Mouse (Mus musculus) midbrain, embryonic 15.5 days (tissue): ENCODE measurements around the gene Slc22a27. TPM values are rescaled to one million over a fixed set of nuclear protein-coding genes. Genes with fewer than 3 reads are reported as not detected.
"Not testable (repeated sequence)": the region's sequence is repeated elsewhere in the genome, so short reads cannot be mapped to it uniquely, and the experiment has no call there.

Source experiments
- ATAC-seq: fragments of 200-750 bp; cut with Nextera tagmentation; replicated peaks from 2 replicates; pipeline ENCODE4 v1.8.0; 2017; ENCODE audit warnings: moderate TSS enrichment
- H3K27ac ChIP-seq: fragments of 300-500 bp; sonication (generic); 2 replicates; pipeline ENCODE4 v1.5.1; 2015; ENCODE audit warnings: mild to moderate bottlenecking, inconsistent platforms
- H3K27me3 ChIP-seq: fragments of 300-500 bp; sonication (generic); replicated peaks from 2 replicates; pipeline ENCODE4 v1.6.1; 2015; ENCODE audit warnings: inconsistent platforms
- H3K36me3 ChIP-seq: fragments of 300-500 bp; sonication (generic); replicated peaks from 2 replicates; pipeline ENCODE4 v1.6.1; 2015; ENCODE audit warnings: inconsistent platforms
- H3K4me1 ChIP-seq: fragments of 300-500 bp; sonication (generic); 2 replicates; pipeline ENCODE4 v1.6.1; 2015; ENCODE audit warnings: inconsistent platforms
- H3K4me2 ChIP-seq: fragments of 300-500 bp; sonication (generic); 2 replicates; pipeline ENCODE4 v1.6.1; 2015; ENCODE audit warnings: inconsistent platforms, mild to moderate bottlenecking, moderate library complexity
- H3K4me3 ChIP-seq: fragments of 300-500 bp; sonication (generic); 2 replicates; pipeline ENCODE4 v1.5.1; 2015; ENCODE audit warnings: mild to moderate bottlenecking, inconsistent platforms
- H3K9ac ChIP-seq: fragments of 300-500 bp; sonication (generic); 2 replicates; pipeline ENCODE4 v1.6.1; 2015; ENCODE audit warnings: mild to moderate bottlenecking, inconsistent platforms
- H3K9me3 ChIP-seq: fragments of 300-500 bp; sonication (generic); 2 replicates; pipeline ENCODE4 v1.6.1; 2016; ENCODE audit warnings: inconsistent platforms
- WGBS: fragments of 180-500 bp; shearing (Covaris S2); methylation state at CpG from one replicate; pipeline ENCODE4 v1.1.7; 2015; ENCODE audit warnings: mixed read lengths; 5-methylcytosine and 5-hydroxymethylcytosine counted together
- microRNA-seq: library from miRNA; unstranded; fragments of <30 nt; microRNA quantifications from one replicate; pipeline ENCODE4, GENCODE M21; 2016
- polyA plus RNA-seq: library from polyadenylated mRNA; unstranded; fragments of >200 nt; fragmentation: Nextera tagmentation; extraction: Ambion mirVana; gene quantifications from 2 replicates; pipeline ENCODE4 v1.2.1, GENCODE M21; 2015

Gene Slc22a27
- not detected in 2 replicates for polyA plus RNA-seq

GRCm38 (mm10) chr19:7965927-7966326, at the start of gene Slc22a27:
Gene Slc22a27, minus strand, starts transcription at chr19:7966027.
- H3K27ac ChIP-seq, H3K27me3 ChIP-seq, H3K4me1 ChIP-seq, H3K4me2 ChIP-seq, H3K9ac ChIP-seq, H3K36me3 ChIP-seq, ATAC-seq, H3K4me3 ChIP-seq, H3K9me3 ChIP-seq: not testable (repeated sequence)
- 66% methylated on average over 5 of the region's 5 CpGs for WGBS

- H3K4me1 ChIP-seq, H3K9ac ChIP-seq, H3K36me3 ChIP-seq, H3K9me3 ChIP-seq, ATAC-seq, H3K4me2 ChIP-seq, H3K4me3 ChIP-seq, H3K27me3 ChIP-seq, H3K27ac ChIP-seq: not testable (repeated sequence)
- WGBS: 90% methylated on average over 9 of the region's 9 CpGs
These were observed 45.8 kb upstream of the Slc22a27 start for GRCm38 (mm10) chr19:8011596-8011995.

GRCm38 (mm10) chr19:8009086-8009485, 43.3 kb upstream of the Slc22a27 start:
- ATAC-seq, H3K4me3 ChIP-seq, H3K27ac ChIP-seq, H3K4me1 ChIP-seq, H3K27me3 ChIP-seq, H3K9ac ChIP-seq, H3K36me3 ChIP-seq, H3K4me2 ChIP-seq, H3K9me3 ChIP-seq: not testable (repeated sequence)
- WGBS: 96% methylated on average over 6 of the region's 6 CpGs

- Histone ChIP-seq H3K4me1 (no peaks in the 10 kb centered on the region), H3K27ac (no peak overlapping the region)
- WGBS: 80% methylated on average over 2 of the region's 2 CpGs
These were observed 2.9 kb upstream of the Slc22a27 start for GRCm38 (mm10) chr19:7968703-7969102.

GRCm38 (mm10) chr19:7966550-7966949, 723 bp upstream of the Slc22a27 start:
- not testable (repeated sequence) for H3K27me3 ChIP-seq, H3K4me2 ChIP-seq, H3K9ac ChIP-seq, H3K4me3 ChIP-seq, H3K36me3 ChIP-seq, H3K27ac ChIP-seq, H3K4me1 ChIP-seq, H3K9me3 ChIP-seq, ATAC-seq
- WGBS: 47% methylated on average over 1 of the region's 1 CpGs

More at GRCm38 (mm10) chr19:7968703-7969102, 2.9 kb upstream of the Slc22a27 start:
- H3K4me2 ChIP-seq: no peak overlapping the region
- H3K9ac ChIP-seq: no peak overlapping the region
- no peaks in the 10 kb centered on the region for H3K27me3 ChIP-seq
- 0 out of 2 replicates have a peak, but pooled peaks cover 2% of the 10 kb centered on the region for H3K9me3 ChIP-seq
- no peaks in the 10 kb centered on the region for H3K36me3 ChIP-seq
- no peak overlapping the region for H3K4me3 ChIP-seq
- no peak for ATAC-seq

- ATAC-seq, H3K27ac ChIP-seq, H3K4me1 ChIP-seq, H3K27me3 ChIP-seq, H3K4me2 ChIP-seq, H3K4me3 ChIP-seq, H3K36me3 ChIP-seq, H3K9ac ChIP-seq: not testable (repeated sequence)
- WGBS: 90% methylated on average over 18 of the region's 18 CpGs
- peaks cover 18% of the 10 kb centered on the region for H3K9me3 ChIP-seq
These were observed 26.4 kb downstream of the Slc22a27 start for GRCm38 (mm10) chr19:7939391-7939790.

- ATAC-seq: no peak
- Histone ChIP-seq H3K36me3 (no peaks in the 10 kb centered on the region), H3K9me3 (no peaks in the 10 kb centered on the region; the same call in 1 of the 2 replicates), H3K9ac (no peak overlapping the region), H3K27ac (no peak overlapping the region), H3K4me1 (no peaks in the 10 kb centered on the region), H3K4me3 (no peak overlapping the region), H3K4me2 (no peak overlapping the region), H3K27me3 (no peaks in the 10 kb centered on the region)
- 83% methylated on average over 1 of the region's 1 CpGs for WGBS
These were observed 89.2 kb downstream of the Slc22a27 start for GRCm38 (mm10) chr19:7876626-7877025.

- Histone ChIP-seq H3K9ac (no peak overlapping the region), H3K4me2 (no peak overlapping the region), H3K27ac (no peak overlapping the region), H3K4me3 (no peak overlapping the region), H3K36me3 (no peaks in the 10 kb centered on the region), H3K4me1 (no peaks in the 10 kb centered on the region), H3K9me3 (peaks cover 7% of the 10 kb centered on the region; the same call in 1 of the 2 replicates), H3K27me3 (no peaks in the 10 kb centered on the region)
- ATAC-seq: no peak
- WGBS: 62% methylated on average over 2 of the region's 2 CpGs
These were observed 136.0 kb downstream of the Slc22a27 start for GRCm38 (mm10) chr19:7829851-7830250.

Small RNA genes lying within 50 kb of the gene (microRNA-seq; reads per million reads assigned to microRNA genes)
- not detected for gene Gm24951

Other genes with a start within 250 kb of the Slc22a27 start
- not detected in 2 replicates for gene Slc22a26, start 163.4 kb downstream of the Slc22a27 start, polyA plus RNA-seq
- not detected in 2 replicates for gene Slc22a28, start 166.0 kb upstream of the Slc22a27 start, polyA plus RNA-seq